Mouse (Mus musculus) limb, embryonic 10.5 days (tissue): ENCODE data around the gene Ppdpf. TPM values are rescaled to one million over a fixed set of nuclear protein-coding genes. Genes with fewer than 3 reads are reported as not detected.
"Not testable (repeated sequence)": the region's sequence is repeated elsewhere in the genome, so short reads cannot be mapped to it uniquely, and the experiment has no call there.

Experiments
- DNase-seq: peaks from one replicate; pipeline ENCODE4 v3.0.0-alpha.2; 2017; ENCODE audit warnings: low spot score
- H3K27ac ChIP-seq: fragments of 300-500 bp; sonication (generic); 2 replicates; pipeline ENCODE4 v1.5.1; 2016; ENCODE audit warnings: mild to moderate bottlenecking
- H3K27me3 ChIP-seq: fragments of 300-500 bp; sonication (generic); 2 replicates; pipeline ENCODE4 v1.6.1; 2016; ENCODE audit warnings: low read depth, mild to moderate bottlenecking; ENCODE audit not compliant: poor library complexity, severe bottlenecking
- H3K36me3 ChIP-seq: fragments of 300-500 bp; sonication (generic); 2 replicates; pipeline ENCODE4 v1.6.1; 2016; ENCODE audit warnings: mild to moderate bottlenecking, moderate library complexity
- H3K4me1 ChIP-seq: fragments of 300-500 bp; sonication (generic); 2 replicates; pipeline ENCODE4 v1.6.1; 2016
- H3K4me3 ChIP-seq: fragments of 300-500 bp; sonication (generic); 2 replicates; pipeline ENCODE4 v1.5.1; 2016; ENCODE audit warnings: mild to moderate bottlenecking, moderate library complexity
- H3K9me3 ChIP-seq: fragments of 300-500 bp; sonication (generic); replicated peaks from 2 replicates; pipeline ENCODE4 v1.6.1; 2016; ENCODE audit warnings: mild to moderate bottlenecking
- WGBS: fragments of 180-500 bp; shearing (Covaris S2); methylation state at CpG from one replicate; pipeline ENCODE4 v1.1.7; 2016; 5-methylcytosine and 5-hydroxymethylcytosine counted together
- polyA plus RNA-seq: library from polyadenylated mRNA; unstranded; fragments of >200 nt; fragmentation: Nextera tagmentation; extraction: Ambion mirVana; gene quantifications from 2 replicates; pipeline ENCODE4 v1.2.1, GENCODE M21; 2016

Ppdpf gene
- polyA plus RNA-seq, 1 experiment from 2014 or later = 428 TPM

DNA sequence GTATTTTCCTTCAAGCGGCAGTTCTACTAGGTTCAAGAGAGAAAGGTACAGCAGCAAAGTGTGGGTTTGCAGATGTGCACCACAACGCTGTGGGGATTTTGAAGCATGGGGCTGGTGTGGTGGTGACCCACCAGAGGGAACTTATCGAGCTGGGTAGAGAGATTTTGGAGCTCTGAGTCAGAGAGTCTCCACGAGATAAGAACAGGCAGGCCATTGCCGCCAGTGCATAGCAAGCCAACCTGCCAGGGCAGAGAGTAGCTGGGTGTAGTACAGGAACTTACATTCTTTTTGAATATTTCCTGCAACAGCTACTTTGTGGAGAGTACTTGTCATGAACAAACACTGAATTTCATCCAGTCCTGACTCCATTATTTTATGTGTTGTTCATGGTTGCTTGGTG is 8.6 kb upstream of the Ppdpf start:
- DNase-seq = no peak
- no peaks in the 10 kb centered on the region for H3K9me3 ChIP-seq
- 88% methylated on average over 5 of the region's 5 CpGs for WGBS
- no peak overlapping the region for H3K27ac ChIP-seq
- no peaks in the 10 kb centered on the region for H3K27me3 ChIP-seq
- H3K4me1 ChIP-seq = no peaks in the 10 kb centered on the region
- no peak overlapping the region for H3K4me3 ChIP-seq
- no peaks in the 10 kb centered on the region for H3K36me3 ChIP-seq

- H3K27me3 ChIP-seq = no peaks in the 10 kb centered on the region
- H3K4me3 ChIP-seq = no peak overlapping the region
- H3K36me3 ChIP-seq = no peaks in the 10 kb centered on the region
- 79% methylated on average over 6 of the region's 6 CpGs for WGBS
- no peaks in the 10 kb centered on the region for H3K9me3 ChIP-seq
- DNase-seq = no peak
- no peaks in the 10 kb centered on the region for H3K4me1 ChIP-seq
- no peak overlapping the region for H3K27ac ChIP-seq
Observed at GRCm38 (mm10) chr2:181180898-181181297, 6.1 kb upstream of the Ppdpf start.

DNA sequence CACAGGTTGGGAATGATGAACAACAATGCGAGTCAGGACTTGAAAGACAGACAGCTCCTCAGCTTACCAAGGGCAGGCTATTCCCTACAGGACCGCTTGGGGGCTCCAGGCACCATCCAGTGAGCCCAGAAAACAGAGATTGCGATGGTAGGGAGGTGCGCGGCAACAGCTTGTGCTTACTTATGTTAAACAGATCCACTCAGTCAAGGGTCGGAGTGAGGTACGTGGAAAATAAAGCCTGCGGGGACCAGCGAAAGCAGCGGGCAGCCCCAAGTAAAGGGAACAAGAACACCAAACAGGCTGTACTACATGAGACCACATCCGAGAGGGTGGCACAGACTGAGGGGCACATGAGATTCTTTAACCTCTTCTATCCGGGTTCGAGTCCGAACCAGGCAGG is 412 bp upstream of the Ppdpf start:
- Histone ChIP-seq H3K4me3 (peak overlapping the region; percentile 68), H3K36me3 (peaks cover 15% of the 10 kb centered on the region), H3K9me3 (no peaks in the 10 kb centered on the region), H3K4me1 (peaks cover 16% of the 10 kb centered on the region), H3K27me3 (no peaks in the 10 kb centered on the region), H3K27ac (peak overlapping the region; percentile 98)
- DNase-seq = peak; percentile 86
- WGBS = under 1% methylated on average over 14 of the region's 14 CpGs

DNA sequence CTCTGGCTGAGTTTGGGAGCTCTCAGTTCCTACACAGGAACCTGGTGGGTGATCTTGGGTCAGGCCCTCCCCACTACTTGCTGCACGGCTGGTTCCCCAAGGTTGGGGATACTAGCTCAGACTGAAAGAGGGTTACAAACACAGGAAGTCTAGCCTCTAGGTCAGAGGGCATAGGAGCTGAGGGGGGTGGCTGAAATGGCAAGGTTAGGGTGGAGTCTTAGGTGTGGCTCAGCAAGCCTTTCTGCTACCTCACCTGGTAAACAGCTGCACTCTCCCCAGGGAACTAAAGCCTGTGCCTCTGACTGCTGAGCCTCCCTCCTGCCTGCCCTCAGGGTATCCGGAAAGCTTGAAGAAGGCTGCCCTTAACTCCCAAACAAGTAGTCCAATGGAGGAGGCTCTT is 1.6 kb downstream of the Ppdpf start:
- Histone ChIP-seq H3K4me3 (peak overlapping the region; percentile 68), H3K9me3 (no peaks in the 10 kb centered on the region), H3K27me3 (no peaks in the 10 kb centered on the region), H3K4me1 (peaks cover 16% of the 10 kb centered on the region), H3K27ac (peak overlapping the region; percentile 98), H3K36me3 (peaks cover 15% of the 10 kb centered on the region)
- DNase-seq = peak; percentile 38
- 53% methylated on average over 2 of the region's 2 CpGs for WGBS

DNA sequence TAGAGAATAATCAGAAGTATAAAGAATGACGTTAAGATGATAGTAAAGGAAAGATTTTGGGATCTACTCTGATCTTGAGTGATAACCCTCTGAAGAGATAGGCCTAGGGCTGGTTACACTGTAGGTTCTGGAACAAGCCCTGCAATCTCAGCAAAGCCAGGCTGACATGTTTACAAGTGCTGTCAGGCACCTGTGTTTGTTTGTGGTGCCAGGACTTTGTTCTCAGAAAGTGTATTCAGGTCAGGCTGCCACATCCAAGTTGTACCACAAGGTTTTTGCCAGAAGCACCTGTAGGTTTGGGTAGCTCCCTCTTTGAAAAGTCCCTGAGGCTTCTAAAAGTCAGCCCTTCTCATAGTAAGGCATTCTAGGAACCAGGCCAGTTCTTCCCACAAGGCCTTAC is 2.3 kb downstream of the Ppdpf start:
- Histone ChIP-seq H3K36me3 (peaks cover 15% of the 10 kb centered on the region), H3K4me3 (no peak overlapping the region; the same call in 1 of the 2 replicates), H3K27ac (no peak overlapping the region; the same call in 1 of the 2 replicates), H3K4me1 (peaks cover 16% of the 10 kb centered on the region), H3K9me3 (no peaks in the 10 kb centered on the region), H3K27me3 (no peaks in the 10 kb centered on the region)
- no peak for DNase-seq
- whole genome bisulfite sequencing = 89% methylated on average over 1 of the region's 1 CpGs

GRCm38 (mm10) chr2:181191385-181191784 is 4.3 kb downstream of the Ppdpf start:
- WGBS = 81% methylated on average over 4 of the region's 4 CpGs
- H3K27ac ChIP-seq, H3K9me3 ChIP-seq, H3K27me3 ChIP-seq, DNase-seq, H3K4me3 ChIP-seq: not testable (repeated sequence)
- Histone ChIP-seq H3K4me1 (peaks cover 16% of the 10 kb centered on the region), H3K36me3 (peaks cover 15% of the 10 kb centered on the region)

DNA sequence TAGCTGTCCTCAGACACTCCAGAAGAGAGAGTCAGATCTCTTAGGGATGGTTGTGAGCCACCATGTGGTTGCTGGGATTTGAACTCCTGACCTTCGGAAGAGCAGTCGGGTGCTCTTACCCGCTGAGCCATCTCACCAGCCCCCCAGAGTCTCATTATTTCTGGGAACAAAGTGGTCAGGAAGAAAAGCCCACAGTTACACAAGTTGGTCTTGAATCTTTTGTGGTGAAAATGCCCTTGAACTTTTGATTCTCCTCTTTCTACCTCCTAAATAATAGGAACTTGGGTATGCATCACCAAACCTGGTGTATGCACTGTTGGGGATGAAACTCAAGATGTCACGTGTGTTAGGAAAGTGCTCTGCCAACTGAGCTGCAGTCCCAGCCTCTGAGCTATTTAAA is 4.9 kb downstream of the Ppdpf start:
- no peak for DNase-seq
- H3K36me3 ChIP-seq = peaks cover 15% of the 10 kb centered on the region
- peaks cover 16% of the 10 kb centered on the region for H3K4me1 ChIP-seq
- H3K9me3 ChIP-seq = no peaks in the 10 kb centered on the region
- no peaks in the 10 kb centered on the region for H3K27me3 ChIP-seq
- no peak overlapping the region for H3K4me3 ChIP-seq
- WGBS = 71% methylated on average over 4 of the region's 4 CpGs
- H3K27ac ChIP-seq = no peak overlapping the region

DNA sequence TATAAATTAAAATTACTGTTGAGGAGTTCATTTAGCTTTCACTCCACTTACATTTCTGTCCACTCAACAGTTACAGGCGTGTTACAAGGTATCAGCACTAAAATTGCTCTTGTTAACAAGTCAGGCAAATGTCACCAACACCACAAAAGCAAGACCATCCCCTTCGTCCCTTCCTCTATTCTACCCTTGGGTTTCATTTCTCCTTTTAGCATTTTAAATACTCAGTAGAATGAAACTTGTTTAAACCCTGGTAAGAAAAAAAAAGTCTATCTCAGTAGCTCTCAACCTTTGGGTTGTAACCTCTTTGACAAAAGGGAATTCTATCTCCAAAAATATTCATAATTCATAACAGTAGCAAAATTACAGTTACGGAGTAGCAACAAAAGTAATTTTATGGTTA is 6.0 kb downstream of the Ppdpf start:
- H3K36me3 ChIP-seq = peaks cover 15% of the 10 kb centered on the region
- H3K27me3 ChIP-seq = no peaks in the 10 kb centered on the region
- H3K4me1 ChIP-seq = peaks cover 15% of the 10 kb centered on the region
- WGBS = 84% methylated on average over 3 of the region's 3 CpGs
- H3K9me3 ChIP-seq = no peaks in the 10 kb centered on the region
- H3K27ac ChIP-seq = no peak overlapping the region
- no peak overlapping the region for H3K4me3 ChIP-seq
- DNase-seq = no peak

- 84% methylated on average over 4 of the region's 4 CpGs for WGBS
- Histone ChIP-seq H3K4me1 (no peaks in the 10 kb centered on the region), H3K9me3 (no peaks in the 10 kb centered on the region), H3K4me3 (no peak overlapping the region), H3K36me3 (no peaks in the 10 kb centered on the region), H3K27ac (no peak overlapping the region), H3K27me3 (no peaks in the 10 kb centered on the region)
- no peak for DNase-seq
Observed at GRCm38 (mm10) chr2:181196628-181197300, 9.7 kb downstream of the Ppdpf start.

DNA sequence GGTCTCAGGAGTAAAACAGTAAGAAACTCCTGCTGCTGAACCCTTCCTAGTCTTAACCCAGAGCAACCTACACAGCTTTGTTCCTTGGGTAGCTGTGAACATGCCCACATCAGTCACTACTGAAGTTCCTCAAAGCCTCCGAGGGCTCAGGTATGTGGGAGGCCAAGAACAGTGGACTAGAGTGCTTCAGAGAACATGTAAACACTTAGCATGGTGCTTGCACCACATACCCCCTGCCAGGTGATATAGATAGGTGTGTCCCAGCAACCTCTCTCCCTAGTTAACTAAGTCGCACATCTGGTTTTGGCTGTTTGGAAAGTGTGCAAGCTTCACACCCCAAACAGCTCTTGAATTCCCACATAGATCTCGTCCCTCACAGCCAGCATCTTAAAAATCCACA is 14.6 kb downstream of the Ppdpf start:
- no peaks in the 10 kb centered on the region for H3K4me1 ChIP-seq
- no peak for DNase-seq
- H3K9me3 ChIP-seq = no peaks in the 10 kb centered on the region
- 77% methylated on average over 3 of the region's 3 CpGs for WGBS
- no peaks in the 10 kb centered on the region for H3K36me3 ChIP-seq
- H3K27ac ChIP-seq = no peak overlapping the region
- no peak overlapping the region for H3K4me3 ChIP-seq
- H3K27me3 ChIP-seq = 0 out of 2 replicates have a peak, but pooled peaks cover 3% of the 10 kb centered on the region

GRCm38 (mm10) chr2:181202422-181202821 is 15.4 kb downstream of the Ppdpf start, which contains the start of gene Ptk6:
Ptk6 (minus strand) TSS chr2:181202789.
- Histone ChIP-seq H3K4me1 (0 out of 2 replicates have a peak, but pooled peaks cover 2% of the 10 kb centered on the region), H3K27me3 (peaks cover 6% of the 10 kb centered on the region; the same call in 1 of the 2 replicates), H3K36me3 (no peaks in the 10 kb centered on the region), H3K27ac (no peak within 1 kb of the TSS), H3K4me3 (no peak within 1 kb of the TSS), H3K9me3 (no peaks in the 10 kb centered on the region)
- DNase-seq = no peak
- WGBS = 88% methylated on average over 3 of the region's 3 CpGs

DNA sequence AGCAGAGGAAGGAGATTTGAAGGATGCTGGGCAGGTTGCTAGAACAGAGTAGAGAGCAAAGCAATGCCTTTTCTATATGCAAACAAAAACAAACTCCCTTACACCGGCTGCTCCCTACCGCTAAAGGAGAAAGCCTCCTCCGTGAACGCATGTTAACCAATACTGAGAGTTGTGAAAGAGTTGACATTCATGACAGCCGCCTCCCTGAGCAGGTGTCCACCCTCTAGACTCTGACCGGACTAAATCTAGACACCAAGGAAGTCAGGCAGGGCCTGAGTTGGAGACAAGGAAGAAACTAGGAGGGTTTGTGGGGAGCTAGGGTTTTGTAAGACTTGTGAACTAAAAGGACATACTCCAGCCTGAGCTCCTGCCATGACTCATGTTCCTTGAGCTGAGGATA is 15.8 kb downstream of the Ppdpf start:
- Histone ChIP-seq H3K4me1 (0 out of 2 replicates have a peak, but pooled peaks cover 2% of the 10 kb centered on the region), H3K4me3 (no peak overlapping the region), H3K27me3 (peaks cover 6% of the 10 kb centered on the region; the same call in 1 of the 2 replicates), H3K27ac (no peak overlapping the region), H3K36me3 (no peaks in the 10 kb centered on the region), H3K9me3 (no peaks in the 10 kb centered on the region)
- no peak for DNase-seq
- 90% methylated on average over 6 of the region's 6 CpGs for WGBS

DNA sequence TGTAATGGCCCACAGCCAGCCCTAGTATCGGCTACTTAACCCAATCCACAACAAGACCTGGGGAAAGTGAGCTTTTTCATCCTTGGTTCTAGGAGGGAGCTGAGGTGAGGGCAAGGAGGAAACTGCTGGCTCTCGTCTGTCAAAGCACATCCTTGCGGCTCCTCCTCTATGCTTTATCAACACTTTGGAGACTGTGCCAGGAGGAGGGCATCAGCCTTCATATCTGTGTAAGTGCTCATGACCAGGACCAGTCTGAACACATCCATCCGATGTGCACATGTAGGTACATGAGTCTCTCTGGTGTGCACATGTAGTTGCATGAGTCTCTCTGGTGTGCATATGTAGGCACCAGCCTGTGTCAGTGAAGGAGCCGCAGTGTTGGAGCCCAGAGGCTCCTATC is 18.6 kb downstream of the Ppdpf start:
- 0 out of 2 replicates have a peak, but pooled peaks cover 7% of the 10 kb centered on the region for H3K4me1 ChIP-seq
- H3K36me3 ChIP-seq = no peaks in the 10 kb centered on the region
- no peak overlapping the region for H3K27ac ChIP-seq
- WGBS = 85% methylated on average over 5 of the region's 5 CpGs
- no peak for DNase-seq
- no peak overlapping the region for H3K4me3 ChIP-seq
- H3K27me3 ChIP-seq = peaks cover 21% of the 10 kb centered on the region
- H3K9me3 ChIP-seq = no peaks in the 10 kb centered on the region

- DNase-seq = no peak
- H3K27me3 ChIP-seq = peaks cover 24% of the 10 kb centered on the region
- H3K36me3 ChIP-seq = no peaks in the 10 kb centered on the region
- H3K9me3 ChIP-seq = no peaks in the 10 kb centered on the region
- WGBS = 82% methylated on average over 9 of the region's 9 CpGs
- no peak overlapping the region for H3K4me3 ChIP-seq
- H3K27ac ChIP-seq = no peak overlapping the region
- peaks cover 8% of the 10 kb centered on the region for H3K4me1 ChIP-seq
Observed at GRCm38 (mm10) chr2:181206118-181206517, 19.1 kb downstream of the Ppdpf start.
